ENCODE assay signal across 8 mouse cellular contexts in the genomic region with DNA sequence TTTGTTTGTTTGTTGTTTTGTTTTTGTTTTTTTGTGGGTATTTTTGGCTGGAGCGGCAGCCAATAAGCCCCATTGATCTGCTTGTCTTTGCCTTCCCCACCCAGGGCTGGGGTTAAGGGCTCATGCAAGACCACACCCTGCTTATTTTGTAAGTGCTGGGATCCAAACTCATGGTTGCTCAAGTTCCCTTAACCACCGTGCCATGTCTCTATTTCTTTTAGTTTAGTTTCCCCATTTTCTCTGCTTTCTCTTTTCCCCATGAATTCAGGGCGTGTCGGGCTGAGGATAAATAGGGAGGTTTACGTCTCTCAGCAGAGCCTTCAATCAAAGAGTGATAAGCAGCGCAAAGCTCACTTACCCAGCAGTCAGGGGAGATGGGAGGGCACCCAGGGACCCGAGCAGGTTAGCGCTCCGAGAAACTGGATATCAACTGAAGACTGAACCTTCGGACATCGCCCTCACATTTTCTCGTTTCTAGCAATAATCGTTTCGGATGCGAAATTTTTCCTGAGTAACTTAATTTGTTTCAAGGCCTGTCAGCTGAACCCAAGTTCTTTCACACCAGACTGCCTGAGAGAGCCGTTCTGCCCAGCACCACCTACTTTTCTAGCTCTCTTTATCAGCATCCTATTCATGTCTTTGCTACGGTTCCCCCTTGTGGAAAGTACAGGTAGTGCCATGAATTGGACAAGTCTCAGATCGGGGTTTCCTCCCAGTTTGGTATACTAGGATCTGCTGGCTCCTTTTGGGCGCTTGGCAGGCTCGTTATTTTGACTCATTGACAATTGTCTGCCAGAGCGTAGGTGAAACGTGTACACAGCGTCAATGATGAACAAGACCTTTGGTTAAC. TPM values are rescaled to one million over a fixed set of nuclear protein-coding genes. Genes with fewer than 3 reads are reported as not detected.
DNase-seq lines count a peak whose midpoint lies in the region; ATAC-seq lines count a peak whose summit lies in the region.

No protein-coding gene starts in this region.

- ATAC-seq in hindbrain, embryonic 14.5 days (ENCODE audit: low FRiP score), result peak; percentile 62; the same call in 1 of the 2 replicates

- DNase-seq in T-cell, adult 2 months (ENCODE audit: low spot score), result peak; percentile 67
- DNase-seq in cerebellum, postnatal 25 days, result peak; percentile 75 to 88
- peak; percentile 58 to 85 for DNase-seq in frontal cortex, postnatal 25 days (ENCODE audit: low spot score in 2 of 2)
- DNase-seq in hindbrain, embryonic 14.5 days (ENCODE audit: low spot score), result peak; percentile 94
- peak; percentile 64 to 81 for DNase-seq in layer of hippocampus, postnatal 25 days (ENCODE audit: extremely low spot score in 1 of 2, low spot score in 1 of 2)
- peak; percentile 91 for DNase-seq in lung, postnatal 10 days
- DNase-seq in retina, adult 2 months (ENCODE audit: low read depth, low spot score), result peak; percentile 64
- DNase-seq in thymus, postnatal 4 days, result peak; percentile 72

- no peaks in the 10 kb centered on the region for H3K9me3 ChIP-seq in hindbrain, embryonic 14.5 days (ENCODE audit: control insufficient read depth, low read length)

- no peak overlapping the region for H3K27ac ChIP-seq in hindbrain, embryonic 14.5 days

- no peak overlapping the region for H3K4me3 ChIP-seq in hindbrain, embryonic 14.5 days (replicated peaks; ENCODE audit: low read length)

- H3K36me3 ChIP-seq in hindbrain, embryonic 14.5 days (replicated peaks; ENCODE audit: control insufficient read depth, insufficient read depth), result no peaks in the 10 kb centered on the region

- whole genome bisulfite sequencing in hindbrain, embryonic 14.5 days, result 21% methylated on average over 23 of the region's 23 CpGs

- H3K4me1 ChIP-seq in hindbrain, embryonic 14.5 days (replicated peaks; ENCODE audit: control insufficient read depth, insufficient read depth, low read length), result peaks cover 11% of the 10 kb centered on the region; the same call in 1 of the 2 replicates

- no peaks in the 10 kb centered on the region for H3K27me3 ChIP-seq in hindbrain, embryonic 14.5 days (ENCODE audit: control insufficient read depth, insufficient read depth, low read length)

- H3K4me2 ChIP-seq in hindbrain, embryonic 14.5 days (replicated peaks), result peak overlapping the region; percentile 33

- H3K9ac ChIP-seq in hindbrain, embryonic 14.5 days, result no peak overlapping the region

RNA-seq across cellular contexts. Expression of a gene that starts 4.7 kb away (rescaled TPM):
- 19.1 and 21.8 TPM in 2 replicates for polyA plus RNA-seq in hindbrain, embryonic 14.5 days (2014; fragmentation: Nextera tagmentation; extraction: Ambion mirVana)
- 10 to 100 TPM; 32.6 to 33.7 TPM for total RNA-seq in layer of hippocampus, postnatal 25 days (2021)

RNA-seq across cellular contexts. Expression of a gene that starts 11.3 kb away (rescaled TPM):
- 37.5 and 38.0 TPM in 2 replicates for polyA plus RNA-seq in hindbrain, embryonic 14.5 days (2014; fragmentation: Nextera tagmentation; extraction: Ambion mirVana)
- total RNA-seq in layer of hippocampus, postnatal 25 days (2021), result 10 to 100 TPM; 30.1 to 32.8 TPM

RNA-seq across cellular contexts. Expression of a gene that starts 23.2 kb away (rescaled TPM):
- polyA plus RNA-seq in hindbrain, embryonic 14.5 days (2014; fragmentation: Nextera tagmentation; extraction: Ambion mirVana), result 1.9 TPM in 1 of 2 replicates, not detected in the other
- total RNA-seq in layer of hippocampus, postnatal 25 days (2021), result not detected

RNA-seq across cellular contexts. Expression of a gene that starts 30.0 kb away (rescaled TPM):
- polyA plus RNA-seq in hindbrain, embryonic 14.5 days (2014; fragmentation: Nextera tagmentation; extraction: Ambion mirVana), result 525 and 566 TPM in 2 replicates
- 100 to 1,000 TPM; 176 to 196 TPM for total RNA-seq in layer of hippocampus, postnatal 25 days (2021)
